Mouse (Mus musculus): ENCODE results near the gene Srgap2.
A peak's percentile ranks its signal among the peaks of the same experiment; 100 is the strongest.

Gene Srgap2

GRCm38 (mm10) chr1:131527281-131528080 lies at the start of gene Srgap2, which contains the start of gene Fam72a:
Gene Srgap2 (minus strand): TSS chr1:131527352.
Gene Fam72a (plus strand): TSS chr1:131527903.
- peak; percentile 99 for DNase-seq (ENCODE audit: low spot score)

DNA sequence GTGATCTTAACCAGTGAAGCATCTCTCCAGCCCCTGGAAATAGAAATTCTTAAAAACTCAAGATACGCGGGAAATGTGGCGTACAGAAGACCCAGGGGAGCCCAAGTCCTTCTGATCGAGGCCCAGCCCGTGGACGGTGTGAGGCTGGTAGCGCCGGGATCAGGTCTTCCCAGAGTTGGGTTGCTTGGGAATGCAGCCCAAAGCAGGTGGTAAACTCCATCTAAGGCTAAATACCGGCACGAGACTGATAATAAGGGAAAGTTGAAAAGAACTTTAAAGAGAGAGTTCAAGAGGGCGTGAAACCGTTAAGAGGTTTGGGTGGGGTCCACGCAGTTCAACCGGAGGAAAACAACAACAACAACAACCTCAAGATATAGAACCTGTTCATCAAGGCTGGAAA lies 46.6 kb upstream of the Srgap2 start:
- no peak for DNase-seq (ENCODE audit: low spot score)

DNA sequence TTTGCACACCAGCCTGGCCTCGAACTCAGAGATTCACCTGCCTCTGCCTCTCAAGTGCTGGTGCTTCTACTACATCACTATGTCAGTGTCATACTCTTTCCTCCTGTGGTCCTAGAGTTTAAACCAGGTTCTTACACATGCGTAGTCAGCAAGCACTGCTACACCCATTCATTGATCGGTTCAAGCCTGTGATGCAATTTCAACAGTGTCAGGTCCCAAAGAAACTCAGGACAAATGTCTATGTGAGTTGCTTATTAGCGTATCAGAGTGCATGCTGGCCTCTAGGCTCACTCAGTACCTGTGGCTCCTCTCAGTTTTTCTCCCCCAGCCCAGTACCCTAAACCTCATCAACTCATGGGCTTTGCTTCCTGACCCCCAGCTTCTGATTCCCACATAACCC lies 43.2 kb upstream of the Srgap2 start:
- DNase-seq (ENCODE audit: low spot score), result no peak

- DNase-seq (ENCODE audit: low spot score), result no peak
Observed at GRCm38 (mm10) chr1:131569721-131570120, 42.6 kb upstream of the Srgap2 start.

DNA sequence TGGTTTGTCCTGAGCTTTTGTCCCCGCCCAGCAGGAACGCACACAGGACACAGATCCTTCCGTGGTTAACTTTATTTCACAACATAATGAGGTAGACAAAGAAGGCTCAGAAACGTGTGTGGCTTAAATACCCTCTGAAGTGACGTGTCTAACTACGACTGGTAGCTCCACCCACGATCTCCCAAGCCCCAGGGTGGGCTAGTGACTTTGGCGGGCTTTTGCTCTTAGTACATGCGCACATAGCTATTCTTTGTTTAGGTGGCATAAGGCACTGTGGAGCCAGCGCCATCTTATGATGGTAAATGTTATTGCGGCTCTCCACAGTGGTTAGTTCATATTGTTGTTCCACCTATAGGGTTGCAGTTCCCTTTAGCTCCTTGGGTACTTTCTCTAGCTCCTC lies 38.9 kb upstream of the Srgap2 start:
- DNase-seq (ENCODE audit: low spot score), result peak; percentile 26

DNA sequence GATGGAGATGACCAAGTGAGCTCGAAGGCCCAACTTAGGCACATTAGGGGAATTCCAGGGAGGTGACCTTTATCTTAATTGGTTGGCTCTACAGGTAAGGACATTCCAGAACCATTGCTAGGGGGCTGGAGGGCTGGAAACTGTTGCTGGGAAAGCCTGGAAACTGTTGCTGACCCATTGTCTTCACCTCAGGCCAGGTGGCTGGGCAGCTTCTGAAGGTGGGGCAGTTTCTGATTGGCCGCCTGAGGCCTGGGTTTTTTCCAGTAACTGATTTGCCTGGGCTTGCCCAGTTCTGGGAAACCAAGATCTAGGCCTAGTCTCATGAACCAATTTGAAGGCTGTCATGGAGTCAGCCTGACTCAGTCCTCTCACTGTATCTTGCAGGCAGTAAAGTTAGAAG lies 34.9 kb upstream of the Srgap2 start:
- no peak for DNase-seq (ENCODE audit: low spot score)

DNA sequence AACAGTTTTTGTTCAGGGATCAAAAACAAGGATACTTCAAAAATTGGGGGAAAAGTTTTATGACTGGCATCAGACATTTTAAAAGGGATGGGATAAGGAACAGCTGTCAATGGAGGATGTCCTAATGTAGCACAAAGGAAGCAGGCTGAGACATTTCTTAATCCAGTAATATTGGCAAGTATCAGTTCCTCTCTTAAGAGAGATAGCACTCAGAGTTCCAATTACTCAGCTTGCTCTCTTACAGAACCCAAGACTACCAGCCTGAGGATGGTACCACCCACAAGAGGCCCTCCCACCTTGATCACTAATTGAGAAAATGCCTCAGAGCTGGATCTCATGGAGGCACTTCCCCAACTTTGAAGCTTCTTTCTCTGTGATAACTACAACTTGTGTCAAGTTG lies 33.3 kb upstream of the Srgap2 start:
- DNase-seq (ENCODE audit: low spot score), result no peak

- peak; percentile 86 for DNase-seq (ENCODE audit: low spot score)
Observed at GRCm38 (mm10) chr1:131555042-131555812, 28.1 kb upstream of the Srgap2 start.

- no peak for DNase-seq (ENCODE audit: low spot score)
Observed at GRCm38 (mm10) chr1:131553428-131553827, 26.3 kb upstream of the Srgap2 start.

DNA sequence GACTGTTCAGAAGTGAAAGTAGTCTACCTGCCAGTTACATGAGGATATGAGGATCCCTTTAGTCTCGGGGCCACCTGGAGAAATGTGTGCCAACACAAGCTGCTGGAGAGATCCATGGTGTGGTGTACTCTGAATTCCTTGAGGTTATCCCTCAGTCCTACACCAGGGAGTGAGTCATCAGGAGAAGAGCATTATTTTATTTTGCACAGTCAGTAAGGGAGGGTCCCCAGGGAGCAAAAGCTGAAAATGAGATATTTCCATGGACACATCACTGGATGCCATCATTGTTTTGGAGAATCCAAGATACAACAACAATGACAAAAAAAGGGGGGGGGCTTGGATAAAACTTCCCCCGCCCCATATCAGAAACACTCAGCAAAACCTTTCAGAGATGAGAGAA lies 24.8 kb upstream of the Srgap2 start:
- no peak for DNase-seq (ENCODE audit: low spot score)

GRCm38 (mm10) chr1:131548494-131549365 lies 21.6 kb upstream of the Srgap2 start:
- DNase-seq (ENCODE audit: low spot score), result peak; percentile 62

DNA sequence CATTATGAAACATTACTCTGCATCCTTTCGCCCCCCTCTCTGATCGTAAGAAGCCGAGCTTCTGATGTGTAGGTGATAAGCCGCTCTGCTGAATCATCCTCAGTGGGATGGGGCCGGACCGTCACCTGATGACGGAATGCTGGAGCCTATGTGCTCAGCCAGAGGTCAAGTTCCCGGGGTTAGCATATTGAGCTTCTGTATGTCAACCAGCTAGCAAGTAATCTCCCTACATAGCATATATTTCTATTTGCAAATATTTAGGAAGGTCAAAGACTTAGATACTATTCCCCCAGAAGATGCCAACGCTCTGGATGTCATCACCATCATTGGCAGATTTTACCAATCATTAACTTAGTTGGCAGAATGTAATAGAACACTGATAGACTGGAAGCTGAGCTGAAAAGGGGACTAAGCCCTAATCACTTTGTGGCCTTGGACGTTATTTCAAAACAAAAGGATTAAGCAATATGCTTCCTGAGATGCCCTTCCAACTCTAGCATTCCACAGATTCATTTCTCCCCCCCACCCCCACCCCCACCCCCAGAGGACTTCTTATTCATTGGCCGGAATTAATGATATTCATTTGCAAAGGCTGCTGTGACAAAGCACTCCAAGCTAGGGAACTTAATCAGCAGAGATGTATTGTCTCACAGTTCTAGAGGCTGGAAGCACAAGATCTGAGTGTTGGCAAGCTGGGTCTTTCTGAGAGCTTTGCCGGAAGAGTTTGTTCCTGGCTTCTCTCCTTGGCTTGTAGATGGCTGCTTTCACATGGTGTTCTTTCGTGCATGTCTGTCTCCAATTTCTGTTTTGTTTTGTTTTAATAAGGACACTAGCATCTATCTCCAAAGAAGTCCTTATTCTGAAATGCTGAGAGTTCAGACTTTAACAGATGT lies 19.9 kb upstream of the Srgap2 start:
- DNase-seq (ENCODE audit: low spot score), result no peak

- DNase-seq (ENCODE audit: low spot score), result peak; percentile 54
Observed at GRCm38 (mm10) chr1:131543886-131544565, 16.9 kb upstream of the Srgap2 start.

- no peak for DNase-seq (ENCODE audit: low spot score)
Observed at GRCm38 (mm10) chr1:131541903-131542302, 14.8 kb upstream of the Srgap2 start.

DNA sequence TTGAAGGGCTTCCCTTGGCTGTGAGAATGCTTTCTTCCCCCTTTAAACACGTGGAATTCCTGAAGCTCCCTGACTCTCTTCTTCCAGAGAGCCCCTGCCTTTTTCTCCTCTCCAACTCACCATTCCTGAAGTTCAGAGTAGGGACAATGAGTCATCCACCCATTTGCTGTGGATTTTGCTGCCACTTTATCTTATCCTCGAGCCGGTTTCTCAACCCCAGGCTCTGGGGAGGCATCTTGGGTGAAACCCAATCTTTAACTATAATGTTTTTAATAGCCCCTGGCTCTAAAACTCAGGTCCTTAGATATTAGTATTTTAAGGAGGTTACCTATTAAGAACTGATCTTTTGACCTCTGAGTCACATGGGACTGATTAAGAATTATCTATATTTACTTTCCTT lies 14.3 kb upstream of the Srgap2 start:
- no peak for DNase-seq (ENCODE audit: low spot score)

GRCm38 (mm10) chr1:131540795-131541194 lies 13.6 kb upstream of the Srgap2 start:
- DNase-seq (ENCODE audit: low spot score), result no peak

DNA sequence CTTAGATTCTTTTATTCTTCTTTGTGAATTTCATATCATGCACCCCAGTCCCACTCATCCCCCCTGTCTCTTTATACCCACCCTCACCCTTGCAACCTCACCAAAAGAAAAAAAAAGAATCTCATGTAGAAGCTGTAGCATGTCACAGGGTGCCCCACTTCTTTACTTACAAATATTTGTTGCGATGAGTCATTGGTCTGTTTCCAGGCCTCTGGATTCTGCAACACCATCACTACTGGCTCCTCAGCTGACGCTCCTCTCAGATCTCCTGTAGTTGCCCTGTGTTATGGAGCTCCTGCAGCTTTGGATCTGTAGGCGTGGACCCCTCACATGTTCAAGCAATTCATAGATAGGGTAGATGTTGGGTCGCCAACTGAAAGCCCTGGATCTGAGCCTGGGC lies 12.6 kb upstream of the Srgap2 start:
- DNase-seq (ENCODE audit: low spot score), result no peak

- no peak for DNase-seq (ENCODE audit: low spot score)
Observed at GRCm38 (mm10) chr1:131528561-131529166, 1.5 kb upstream of the Srgap2 start.

DNA sequence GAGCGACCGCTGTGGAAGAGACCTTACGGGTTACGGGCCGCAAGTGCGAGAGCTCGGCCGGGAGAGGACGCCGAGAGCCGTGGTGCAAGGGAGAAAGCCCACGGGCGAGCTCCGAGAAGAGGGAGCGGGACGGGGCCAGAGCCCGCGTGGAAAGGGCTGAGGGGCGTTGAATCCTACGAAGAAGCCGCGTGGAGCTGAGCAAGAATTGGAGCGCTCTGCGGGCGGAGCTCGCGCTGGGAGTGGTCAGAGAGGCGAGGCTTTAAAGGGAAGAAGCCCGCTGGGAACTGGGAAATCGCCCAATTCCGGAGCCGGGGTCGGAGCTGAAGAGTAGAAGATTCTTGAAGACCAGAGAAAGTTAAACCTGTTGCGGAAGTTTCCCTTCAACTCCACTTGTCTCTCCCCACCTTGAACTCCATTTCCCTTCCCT lies 942 bp upstream of the Srgap2 start:
- peak; percentile 47 for DNase-seq (ENCODE audit: low spot score)
